Mouse (Mus musculus) forebrain, embryonic 16.5 days (tissue): Measurements from ENCODE around the gene Osbpl6. TPM values are rescaled to one million over a fixed set of nuclear protein-coding genes. Genes with fewer than 3 reads are reported as not detected.

Experiments used
- ATAC-seq: fragments of 200-750 bp; cut with Nextera tagmentation; 2 replicates; pipeline ENCODE4 v1.8.0; 2017; ENCODE audit warnings: mild to moderate bottlenecking, moderate library complexity
- H3K27ac ChIP-seq: fragments of 300-500 bp; sonication (generic); 2 replicates; pipeline ENCODE4 v1.5.1; 2014; ENCODE audit warnings: low read length, control low read depth
- H3K27me3 ChIP-seq: fragments of 300-500 bp; sonication (generic); replicated peaks from 2 replicates; pipeline ENCODE4 v1.6.1; 2014; ENCODE audit warnings: low read length; ENCODE audit not compliant: control insufficient read depth, insufficient read depth
- H3K36me3 ChIP-seq: fragments of 300-500 bp; sonication (generic); 2 replicates; pipeline ENCODE4 v1.6.1; 2014; ENCODE audit not compliant: control insufficient read depth, insufficient read depth
- H3K4me1 ChIP-seq: fragments of 300-500 bp; sonication (generic); replicated peaks from 2 replicates; pipeline ENCODE4 v1.6.1; 2014; ENCODE audit warnings: low read length; ENCODE audit not compliant: control insufficient read depth, insufficient read depth
- H3K4me2 ChIP-seq: fragments of 300-500 bp; sonication (generic); 2 replicates; pipeline ENCODE4 v1.6.1; 2014; ENCODE audit warnings: mild to moderate bottlenecking, low read length, control low read depth
- H3K4me3 ChIP-seq: fragments of 300-500 bp; sonication (generic); replicated peaks from 2 replicates; pipeline ENCODE4 v1.5.1; 2014; ENCODE audit warnings: mild to moderate bottlenecking, low read length, control low read depth
- H3K9ac ChIP-seq: fragments of 300-500 bp; sonication (generic); replicated peaks from 2 replicates; pipeline ENCODE4 v1.6.1; 2014; ENCODE audit warnings: low read depth, low read length, control low read depth
- H3K9me3 ChIP-seq: fragments of 300-500 bp; sonication (generic); 2 replicates; pipeline ENCODE4 v1.6.1; 2016; ENCODE audit warnings: low read length; ENCODE audit not compliant: control insufficient read depth
- WGBS: fragments of 180-500 bp; shearing (Covaris S2); extraction: QIAGEN DNeasy Blood & Tissue Kit; methylation state at CpG from one replicate; pipeline ENCODE4 v1.1.7; 2014; 5-methylcytosine and 5-hydroxymethylcytosine counted together
- polyA plus RNA-seq: library from polyadenylated mRNA; unstranded; fragments of >200 nt; fragmentation: Nextera tagmentation; extraction: Ambion mirVana; gene quantifications from 2 replicates; pipeline ENCODE4 v1.2.1, GENCODE M21; 2015

Gene Osbpl6
- polyA plus RNA-seq, 1 experiment from 2014 or later = 28.0 TPM

- WGBS = 90% methylated on average over 7 of the region's 7 CpGs
- Histone ChIP-seq H3K4me1 (peaks cover 19% of the 10 kb centered on the region), H3K4me2 (no peak overlapping the region), H3K36me3 (no peaks in the 10 kb centered on the region), H3K9me3 (no peaks in the 10 kb centered on the region), H3K4me3 (no peak overlapping the region), H3K27me3 (no peaks in the 10 kb centered on the region), H3K9ac (no peak overlapping the region), H3K27ac (no peak overlapping the region)
- no peak for ATAC-seq
These were observed 29.4 kb downstream of the Osbpl6 start for GRCm38 (mm10) chr2:76435667-76436239.

DNA sequence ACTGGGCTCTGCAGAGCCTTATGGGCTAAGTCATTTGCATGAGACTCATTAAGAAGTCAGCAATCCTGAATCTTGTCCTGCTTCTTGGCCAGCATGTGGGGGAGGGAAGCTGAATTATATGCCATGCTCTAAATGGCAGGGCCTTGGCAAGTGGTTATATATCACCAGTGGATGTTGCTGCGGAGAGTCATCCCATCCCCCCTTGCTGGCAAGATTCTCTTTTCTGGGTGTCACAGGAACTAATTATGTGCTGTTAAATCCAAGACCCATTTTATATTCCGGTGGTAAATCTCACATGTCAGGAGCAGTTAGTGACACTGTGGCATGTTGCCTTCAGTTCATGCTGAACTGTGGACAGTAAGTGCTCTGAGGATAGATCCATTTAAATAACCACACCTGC lies 31.1 kb downstream of the Osbpl6 start:
- Histone ChIP-seq H3K9me3 (no peaks in the 10 kb centered on the region), H3K4me2 (no peak overlapping the region), H3K36me3 (no peaks in the 10 kb centered on the region), H3K9ac (no peak overlapping the region), H3K27me3 (no peaks in the 10 kb centered on the region), H3K27ac (no peak overlapping the region), H3K4me1 (peaks cover 16% of the 10 kb centered on the region), H3K4me3 (no peak overlapping the region)
- ATAC-seq = peak; percentile 45
- 29% methylated on average over 2 of the region's 2 CpGs for WGBS

DNA sequence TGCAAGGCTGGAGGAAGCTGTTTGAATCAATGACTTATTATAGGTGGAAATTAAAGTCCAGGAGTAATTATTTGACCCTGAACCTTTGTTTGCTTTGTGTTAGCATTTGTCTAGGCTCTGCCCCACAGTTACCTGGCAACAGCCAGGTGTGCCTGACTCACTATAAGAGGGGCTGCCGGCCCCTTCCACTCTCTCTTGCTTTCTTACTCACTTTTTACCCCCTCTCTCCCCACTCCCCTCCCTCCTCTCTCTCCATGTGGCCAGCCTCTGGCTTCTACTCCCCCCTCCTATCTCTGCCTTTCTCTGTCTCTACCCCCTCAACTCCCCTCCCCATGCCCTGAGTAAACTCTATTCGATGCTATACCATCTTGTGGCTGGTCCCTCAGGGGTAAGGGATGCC lies 33.2 kb downstream of the Osbpl6 start:
- no peak overlapping the region for H3K4me2 ChIP-seq
- no peaks in the 10 kb centered on the region for H3K9me3 ChIP-seq
- H3K36me3 ChIP-seq = no peaks in the 10 kb centered on the region
- H3K9ac ChIP-seq = no peak overlapping the region
- H3K27me3 ChIP-seq = no peaks in the 10 kb centered on the region
- peaks cover 16% of the 10 kb centered on the region for H3K4me1 ChIP-seq
- no peak overlapping the region for H3K4me3 ChIP-seq
- no peak overlapping the region for H3K27ac ChIP-seq
- WGBS = 19% methylated on average over 2 of the region's 2 CpGs
- ATAC-seq = no peak

GRCm38 (mm10) chr2:76442086-76442485 lies 35.8 kb downstream of the Osbpl6 start:
- H3K27ac ChIP-seq = no peak overlapping the region
- WGBS = 46% methylated on average over 3 of the region's 3 CpGs
- H3K9ac ChIP-seq = no peak overlapping the region
- H3K4me1 ChIP-seq = peaks cover 16% of the 10 kb centered on the region
- no peak for ATAC-seq
- H3K4me2 ChIP-seq = no peak overlapping the region
- H3K9me3 ChIP-seq = no peaks in the 10 kb centered on the region
- H3K36me3 ChIP-seq = no peaks in the 10 kb centered on the region
- H3K4me3 ChIP-seq = no peak overlapping the region
- no peaks in the 10 kb centered on the region for H3K27me3 ChIP-seq

GRCm38 (mm10) chr2:76449836-76450355 lies 43.6 kb downstream of the Osbpl6 start:
- Histone ChIP-seq H3K27ac (no peak overlapping the region), H3K4me3 (no peak overlapping the region), H3K27me3 (no peaks in the 10 kb centered on the region), H3K9me3 (no peaks in the 10 kb centered on the region), H3K4me2 (no peak overlapping the region), H3K4me1 (no peaks in the 10 kb centered on the region), H3K9ac (no peak overlapping the region), H3K36me3 (no peaks in the 10 kb centered on the region)
- 84% methylated on average over 6 of the region's 6 CpGs for WGBS
- ATAC-seq = no peak

DNA sequence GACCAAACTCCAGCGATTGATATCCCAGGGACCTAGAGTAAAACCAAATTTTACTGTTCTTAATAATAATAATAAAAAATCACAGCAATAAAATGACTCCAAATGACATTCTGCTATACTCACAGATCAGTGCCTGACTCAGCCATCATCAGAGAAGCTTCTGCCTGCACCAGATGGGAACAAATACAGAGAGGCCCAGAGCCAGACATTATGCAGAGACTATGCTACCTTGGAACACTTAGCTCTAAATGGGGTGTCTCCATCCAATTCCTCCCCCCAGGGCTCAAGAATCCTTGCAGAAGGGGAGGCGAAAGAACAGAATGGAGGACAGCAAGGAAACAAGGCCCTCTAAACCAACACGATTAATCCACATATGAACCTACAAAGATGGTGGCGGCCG lies 60.4 kb downstream of the Osbpl6 start:
- ATAC-seq = no peak
- Histone ChIP-seq H3K4me2 (no peak overlapping the region), H3K9me3 (no peaks in the 10 kb centered on the region), H3K36me3 (no peaks in the 10 kb centered on the region), H3K27ac (no peak overlapping the region), H3K27me3 (no peaks in the 10 kb centered on the region), H3K4me3 (no peak overlapping the region), H3K4me1 (no peaks in the 10 kb centered on the region), H3K9ac (no peak overlapping the region)
- 96% methylated on average over 5 of the region's 5 CpGs for WGBS

DNA sequence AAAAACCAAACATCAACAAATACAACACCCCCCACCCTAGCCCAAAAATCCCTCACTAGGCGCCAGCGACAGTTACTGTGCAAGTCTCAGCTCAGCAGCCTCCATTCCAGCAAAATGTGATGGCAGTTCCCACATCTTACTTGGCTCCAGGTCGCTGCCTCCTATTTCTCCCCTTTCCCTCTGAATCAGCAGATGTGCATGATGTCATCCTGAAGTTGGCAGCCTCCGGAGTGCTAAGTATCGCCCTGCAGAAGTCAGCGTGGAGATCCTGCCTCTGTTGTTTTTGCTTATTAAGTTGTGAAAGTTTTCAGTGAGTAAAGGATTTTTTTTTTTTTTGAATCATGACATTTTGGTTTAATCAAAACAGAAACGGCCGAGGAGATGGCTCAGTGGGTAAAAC lies 61.9 kb downstream of the Osbpl6 start:
- Histone ChIP-seq H3K4me3 (no peak overlapping the region), H3K27ac (no peak overlapping the region), H3K9me3 (no peaks in the 10 kb centered on the region), H3K36me3 (no peaks in the 10 kb centered on the region), H3K27me3 (no peaks in the 10 kb centered on the region), H3K4me1 (no peaks in the 10 kb centered on the region), H3K9ac (no peak overlapping the region), H3K4me2 (no peak overlapping the region)
- peak; percentile 50; the same call in 1 of the 2 replicates for ATAC-seq
- WGBS = 58% methylated on average over 8 of the region's 8 CpGs

GRCm38 (mm10) chr2:76469091-76469750 lies 62.9 kb downstream of the Osbpl6 start:
- no peak for ATAC-seq
- H3K27ac ChIP-seq = no peak overlapping the region
- no peaks in the 10 kb centered on the region for H3K36me3 ChIP-seq
- H3K9me3 ChIP-seq = no peaks in the 10 kb centered on the region
- H3K4me3 ChIP-seq = no peak overlapping the region
- no peaks in the 10 kb centered on the region for H3K27me3 ChIP-seq
- 92% methylated on average over 6 of the region's 6 CpGs for WGBS
- H3K9ac ChIP-seq = no peak overlapping the region
- H3K4me2 ChIP-seq = no peak overlapping the region
- no peaks in the 10 kb centered on the region for H3K4me1 ChIP-seq

- no peaks in the 10 kb centered on the region for H3K27me3 ChIP-seq
- no peak overlapping the region for H3K27ac ChIP-seq
- WGBS = 66% methylated on average over 8 of the region's 8 CpGs
- no peaks in the 10 kb centered on the region for H3K4me1 ChIP-seq
- no peak overlapping the region for H3K4me3 ChIP-seq
- no peaks in the 10 kb centered on the region for H3K9me3 ChIP-seq
- no peak overlapping the region for H3K4me2 ChIP-seq
- no peak for ATAC-seq
- H3K36me3 ChIP-seq = no peaks in the 10 kb centered on the region
- no peak overlapping the region for H3K9ac ChIP-seq
These were observed 63.4 kb downstream of the Osbpl6 start for GRCm38 (mm10) chr2:76469751-76470099.
